Mouse (Mus musculus): ENCODE data around the gene Ythdf1. TPM values are rescaled to one million over a fixed set of nuclear protein-coding genes. Genes with fewer than 3 reads are reported as not detected.

Gene Ythdf1
- polyA plus RNA-seq, 1 experiment: 33.9 TPM

- Histone ChIP-seq H3K36me3 (ENCODE audit: control insufficient read depth, insufficient read depth, low read length) (no peaks in the 10 kb centered on the region), H3K27ac (ENCODE audit: insufficient read depth, low read depth, low read length) (no peak overlapping the region), H3K4me3 (ENCODE audit: insufficient read depth, low read depth, low read length) (no peak overlapping the region), H3K27me3 (replicated peaks; ENCODE audit: control insufficient read depth, insufficient read depth, low read length) (peaks cover 6% of the 10 kb centered on the region), H3K4me1 (ENCODE audit: control insufficient read depth, insufficient read depth, low read length) (no peaks in the 10 kb centered on the region)
- 85% methylated on average over 3 of the region's 3 CpGs for WGBS
- TF ChIP-seq CTCF (conservative IDR thresholded peaks at IDR 0.05; ENCODE audit: insufficient read depth, insufficient read length, low read depth, low read length): no peak
- no peak for TF ChIP-seq POLR2A (IDR thresholded peaks at IDR 0.05; ENCODE audit: low read depth, low read length)
- DNase-seq: no peak
Measured at GRCm38 (mm10) chr2:180895321-180895720, 25.4 kb downstream of the Ythdf1 start.

GRCm38 (mm10) chr2:180894734-180895133 is 26.0 kb downstream of the Ythdf1 start:
- peak; percentile 45 for DNase-seq
- WGBS: 3% methylated on average over 13 of the region's 13 CpGs
- Histone ChIP-seq H3K27ac (ENCODE audit: insufficient read depth, low read depth, low read length) (no peak overlapping the region), H3K27me3 (replicated peaks; ENCODE audit: control insufficient read depth, insufficient read depth, low read length) (peaks cover 6% of the 10 kb centered on the region), H3K4me1 (ENCODE audit: control insufficient read depth, insufficient read depth, low read length) (no peaks in the 10 kb centered on the region), H3K4me3 (ENCODE audit: insufficient read depth, low read depth, low read length) (no peak overlapping the region), H3K36me3 (ENCODE audit: control insufficient read depth, insufficient read depth, low read length) (no peaks in the 10 kb centered on the region)
- TF ChIP-seq POLR2A (IDR thresholded peaks at IDR 0.05; ENCODE audit: low read depth, low read length): no peak
- TF ChIP-seq CTCF (conservative IDR thresholded peaks at IDR 0.05; ENCODE audit: insufficient read depth, insufficient read length, low read depth, low read length): peak; percentile 74

GRCm38 (mm10) chr2:180894029-180894623 is 26.6 kb downstream of the Ythdf1 start:
- H3K4me1 ChIP-seq (ENCODE audit: control insufficient read depth, insufficient read depth, low read length): no peaks in the 10 kb centered on the region
- peaks cover 6% of the 10 kb centered on the region for H3K27me3 ChIP-seq (replicated peaks; ENCODE audit: control insufficient read depth, insufficient read depth, low read length)
- TF ChIP-seq POLR2A (IDR thresholded peaks at IDR 0.05; ENCODE audit: low read depth, low read length): no peak
- TF ChIP-seq CTCF (conservative IDR thresholded peaks at IDR 0.05; ENCODE audit: insufficient read depth, insufficient read length, low read depth, low read length): no peak
- no peak overlapping the region for H3K27ac ChIP-seq (ENCODE audit: insufficient read depth, low read depth, low read length)
- H3K4me3 ChIP-seq (ENCODE audit: insufficient read depth, low read depth, low read length): peak overlapping the region; percentile 6; the same call in 1 of the 2 replicates
- H3K36me3 ChIP-seq (ENCODE audit: control insufficient read depth, insufficient read depth, low read length): no peaks in the 10 kb centered on the region
- WGBS: 2% methylated on average over 57 of the region's 57 CpGs
- peak; percentile 26 for DNase-seq

GRCm38 (mm10) chr2:180893537-180894028 is 27.2 kb downstream of the Ythdf1 start:
- Histone ChIP-seq H3K27me3 (replicated peaks; ENCODE audit: control insufficient read depth, insufficient read depth, low read length) (peaks cover 6% of the 10 kb centered on the region), H3K4me1 (ENCODE audit: control insufficient read depth, insufficient read depth, low read length) (no peaks in the 10 kb centered on the region), H3K4me3 (ENCODE audit: insufficient read depth, low read depth, low read length) (no peak overlapping the region), H3K36me3 (ENCODE audit: control insufficient read depth, insufficient read depth, low read length) (no peaks in the 10 kb centered on the region), H3K27ac (ENCODE audit: insufficient read depth, low read depth, low read length) (no peak overlapping the region)
- under 1% methylated on average over 42 of the region's 50 CpGs for WGBS
- DNase-seq: no peak
- TF ChIP-seq POLR2A (IDR thresholded peaks at IDR 0.05; ENCODE audit: low read depth, low read length) (no peak), CTCF (conservative IDR thresholded peaks at IDR 0.05; ENCODE audit: insufficient read depth, insufficient read length, low read depth, low read length) (no peak)

GRCm38 (mm10) chr2:180892841-180893521 is 27.8 kb downstream of the Ythdf1 start:
- Histone ChIP-seq H3K27ac (ENCODE audit: insufficient read depth, low read depth, low read length) (no peak overlapping the region), H3K4me3 (ENCODE audit: insufficient read depth, low read depth, low read length) (peak overlapping the region; percentile 35; the same call in 1 of the 2 replicates), H3K27me3 (replicated peaks; ENCODE audit: control insufficient read depth, insufficient read depth, low read length) (peaks cover 6% of the 10 kb centered on the region), H3K36me3 (ENCODE audit: control insufficient read depth, insufficient read depth, low read length) (no peaks in the 10 kb centered on the region), H3K4me1 (ENCODE audit: control insufficient read depth, insufficient read depth, low read length) (no peaks in the 10 kb centered on the region)
- no peak for DNase-seq
- 1% methylated on average over 96 of the region's 97 CpGs for WGBS
- TF ChIP-seq CTCF (conservative IDR thresholded peaks at IDR 0.05; ENCODE audit: insufficient read depth, insufficient read length, low read depth, low read length): no peak

GRCm38 (mm10) chr2:180891835-180892323 is 28.9 kb downstream of the Ythdf1 start:
- Histone ChIP-seq H3K27ac (ENCODE audit: insufficient read depth, low read depth, low read length) (no peak overlapping the region), H3K4me3 (ENCODE audit: insufficient read depth, low read depth, low read length) (no peak overlapping the region), H3K36me3 (ENCODE audit: control insufficient read depth, insufficient read depth, low read length) (no peaks in the 10 kb centered on the region), H3K4me1 (ENCODE audit: control insufficient read depth, insufficient read depth, low read length) (no peaks in the 10 kb centered on the region), H3K27me3 (replicated peaks; ENCODE audit: control insufficient read depth, insufficient read depth, low read length) (peaks cover 6% of the 10 kb centered on the region)
- 6% methylated on average over 9 of the region's 9 CpGs for WGBS
- no peak for DNase-seq
- TF ChIP-seq CTCF (conservative IDR thresholded peaks at IDR 0.05; ENCODE audit: insufficient read depth, insufficient read length, low read depth, low read length) (no peak), POLR2A (IDR thresholded peaks at IDR 0.05; ENCODE audit: low read depth, low read length) (no peak)

All from kidney, adult 2 months (tissue).